Mouse (Mus musculus): ENCODE measurements around the gene Mef2c.
A peak's percentile ranks its signal among the peaks of the same experiment; 100 is the strongest.

The Mef2c gene

GRCm38 (mm10) chr13:83667051-83667450 is 163.2 kb downstream of the Mef2c start:
- no peak for DNase-seq (ENCODE audit: low read depth)

GRCm38 (mm10) chr13:83707611-83708010 is 203.8 kb downstream of the Mef2c start:
- DNase-seq (ENCODE audit: low read depth), result no peak

- no peak for DNase-seq (ENCODE audit: low read depth)
Observed at GRCm38 (mm10) chr13:83712778-83713380, 209.0 kb downstream of the Mef2c start.

- no peak for DNase-seq (ENCODE audit: low read depth)
Observed at GRCm38 (mm10) chr13:83713661-83714291, 209.9 kb downstream of the Mef2c start.

- peak; percentile 79 for DNase-seq (ENCODE audit: low read depth)
Observed at GRCm38 (mm10) chr13:83714466-83715307, 210.9 kb downstream of the Mef2c start.

GRCm38 (mm10) chr13:83715308-83715785 is 211.5 kb downstream of the Mef2c start:
- DNase-seq (ENCODE audit: low read depth), result no peak

- DNase-seq (ENCODE audit: low read depth), result no peak
Observed at GRCm38 (mm10) chr13:83715971-83716615, 212.3 kb downstream of the Mef2c start.

Measured in 416B (cell line).